Mouse (Mus musculus): Measurements from ENCODE around the gene Mpc2. TPM values are rescaled to one million over a fixed set of nuclear protein-coding genes. Genes with fewer than 3 reads are reported as not detected.
A peak's percentile ranks its signal among the peaks of the same experiment; 100 is the strongest.

Mpc2 gene
- polyA plus RNA-seq, 1 experiment from 2014 or later, result 340 TPM

GRCm38 (mm10) chr1:165459503-165460181, 795 bp upstream of the Mpc2 start:
- H3K27ac ChIP-seq (ENCODE audit: low read length), result peak overlapping the region; percentile 99
- H3K4me2 ChIP-seq (ENCODE audit: low read depth, low read length), result peak overlapping the region; percentile 74
- H3K4me3 ChIP-seq (ENCODE audit: low read length), result peak overlapping the region; percentile 97
- WGBS, result under 1% methylated on average over 55 of the region's 60 CpGs
- H3K36me3 ChIP-seq (ENCODE audit: control insufficient read depth, insufficient read depth), result no peaks in the 10 kb centered on the region
- peak; percentile 2; the same call in 1 of the 2 replicates for ATAC-seq (replicated peaks; ENCODE audit: extremely low read depth, insufficient read depth, low FRiP score)
- H3K9ac ChIP-seq (ENCODE audit: low read length), result peak overlapping the region; percentile 93
- H3K4me1 ChIP-seq (ENCODE audit: control insufficient read depth, insufficient read depth, low read length), result peaks cover 12% of the 10 kb centered on the region
- H3K27me3 ChIP-seq (ENCODE audit: control insufficient read depth, insufficient read depth, low read length), result no peaks in the 10 kb centered on the region
- no peaks in the 10 kb centered on the region for H3K9me3 ChIP-seq (replicated peaks; ENCODE audit: control insufficient read depth, low read length)

- under 1% methylated on average over 41 of the region's 41 CpGs for WGBS
- no peaks in the 10 kb centered on the region for H3K27me3 ChIP-seq (ENCODE audit: control insufficient read depth, insufficient read depth, low read length)
- peak; percentile 96 for ATAC-seq (replicated peaks; ENCODE audit: extremely low read depth, insufficient read depth, low FRiP score)
Measured at GRCm38 (mm10) chr1:165460801-165461377, 452 bp downstream of the Mpc2 start.

GRCm38 (mm10) chr1:165461681-165462080, 1.2 kb downstream of the Mpc2 start:
- Histone ChIP-seq H3K27me3 (ENCODE audit: control insufficient read depth, insufficient read depth, low read length) (no peaks in the 10 kb centered on the region), H3K9ac (ENCODE audit: low read length) (peak overlapping the region; percentile 85), H3K4me1 (ENCODE audit: control insufficient read depth, insufficient read depth, low read length) (peaks cover 12% of the 10 kb centered on the region), H3K4me3 (ENCODE audit: low read length) (peak overlapping the region; percentile 97), H3K27ac (ENCODE audit: low read length) (peak overlapping the region; percentile 92), H3K36me3 (ENCODE audit: control insufficient read depth, insufficient read depth) (no peaks in the 10 kb centered on the region), H3K4me2 (ENCODE audit: low read depth, low read length) (peak overlapping the region; percentile 75), H3K9me3 (replicated peaks; ENCODE audit: control insufficient read depth, low read length) (no peaks in the 10 kb centered on the region)
- ATAC-seq (replicated peaks; ENCODE audit: extremely low read depth, insufficient read depth, low FRiP score), result no peak
- 3% methylated on average over 9 of the region's 9 CpGs for WGBS

More at GRCm38 (mm10) chr1:165460801-165461377, 452 bp downstream of the Mpc2 start:
- Histone ChIP-seq H3K4me3 (ENCODE audit: low read length) (peak overlapping the region; percentile 97), H3K36me3 (ENCODE audit: control insufficient read depth, insufficient read depth) (no peaks in the 10 kb centered on the region), H3K9me3 (replicated peaks; ENCODE audit: control insufficient read depth, low read length) (no peaks in the 10 kb centered on the region), H3K27ac (ENCODE audit: low read length) (peak overlapping the region; percentile 99), H3K4me2 (ENCODE audit: low read depth, low read length) (peak overlapping the region; percentile 75), H3K4me1 (ENCODE audit: control insufficient read depth, insufficient read depth, low read length) (peaks cover 12% of the 10 kb centered on the region), H3K9ac (ENCODE audit: low read length) (peak overlapping the region; percentile 85)

- Histone ChIP-seq H3K9ac (ENCODE audit: low read length) (no peak overlapping the region), H3K36me3 (ENCODE audit: control insufficient read depth, insufficient read depth) (no peaks in the 10 kb centered on the region), H3K9me3 (replicated peaks; ENCODE audit: control insufficient read depth, low read length) (no peaks in the 10 kb centered on the region), H3K4me2 (ENCODE audit: low read depth, low read length) (peak overlapping the region; percentile 55), H3K27ac (ENCODE audit: low read length) (no peak overlapping the region), H3K27me3 (ENCODE audit: control insufficient read depth, insufficient read depth, low read length) (no peaks in the 10 kb centered on the region), H3K4me3 (ENCODE audit: low read length) (no peak overlapping the region), H3K4me1 (ENCODE audit: control insufficient read depth, insufficient read depth, low read length) (peaks cover 12% of the 10 kb centered on the region)
- no peak for ATAC-seq (replicated peaks; ENCODE audit: extremely low read depth, insufficient read depth, low FRiP score)
- 74% methylated on average over 1 of the region's 1 CpGs for WGBS
Measured at GRCm38 (mm10) chr1:165462861-165463260, 2.4 kb downstream of the Mpc2 start.

- Histone ChIP-seq H3K9me3 (replicated peaks; ENCODE audit: control insufficient read depth, low read length) (no peaks in the 10 kb centered on the region), H3K9ac (ENCODE audit: low read length) (no peak overlapping the region), H3K4me3 (ENCODE audit: low read length) (no peak overlapping the region), H3K4me1 (ENCODE audit: control insufficient read depth, insufficient read depth, low read length) (peaks cover 5% of the 10 kb centered on the region), H3K27ac (ENCODE audit: low read length) (no peak overlapping the region), H3K4me2 (ENCODE audit: low read depth, low read length) (no peak overlapping the region), H3K36me3 (ENCODE audit: control insufficient read depth, insufficient read depth) (no peaks in the 10 kb centered on the region), H3K27me3 (ENCODE audit: control insufficient read depth, insufficient read depth, low read length) (no peaks in the 10 kb centered on the region)
- ATAC-seq (replicated peaks; ENCODE audit: extremely low read depth, insufficient read depth, low FRiP score), result no peak
- 81% methylated on average over 3 of the region's 3 CpGs for WGBS
Measured at GRCm38 (mm10) chr1:165464574-165464973, 4.1 kb downstream of the Mpc2 start.

- ATAC-seq (replicated peaks; ENCODE audit: extremely low read depth, insufficient read depth, low FRiP score), result no peak
- Histone ChIP-seq H3K4me3 (ENCODE audit: low read length) (no peak overlapping the region), H3K36me3 (ENCODE audit: control insufficient read depth, insufficient read depth) (no peaks in the 10 kb centered on the region), H3K27ac (ENCODE audit: low read length) (no peak overlapping the region), H3K4me2 (ENCODE audit: low read depth, low read length) (no peak overlapping the region), H3K27me3 (ENCODE audit: control insufficient read depth, insufficient read depth, low read length) (no peaks in the 10 kb centered on the region), H3K9ac (ENCODE audit: low read length) (no peak overlapping the region), H3K4me1 (ENCODE audit: control insufficient read depth, insufficient read depth, low read length) (peaks cover 5% of the 10 kb centered on the region; the same call in 1 of the 2 replicates), H3K9me3 (replicated peaks; ENCODE audit: control insufficient read depth, low read length) (no peaks in the 10 kb centered on the region)
Measured at GRCm38 (mm10) chr1:165468971-165469370, 8.5 kb downstream of the Mpc2 start.

GRCm38 (mm10) chr1:165469717-165470116, 9.3 kb downstream of the Mpc2 start:
- no peak overlapping the region for H3K4me3 ChIP-seq (ENCODE audit: low read length)
- peaks cover 5% of the 10 kb centered on the region; the same call in 1 of the 2 replicates for H3K4me1 ChIP-seq (ENCODE audit: control insufficient read depth, insufficient read depth, low read length)
- no peaks in the 10 kb centered on the region for H3K9me3 ChIP-seq (replicated peaks; ENCODE audit: control insufficient read depth, low read length)
- H3K4me2 ChIP-seq (ENCODE audit: low read depth, low read length), result no peak overlapping the region
- H3K9ac ChIP-seq (ENCODE audit: low read length), result no peak overlapping the region
- no peaks in the 10 kb centered on the region for H3K27me3 ChIP-seq (ENCODE audit: control insufficient read depth, insufficient read depth, low read length)
- H3K36me3 ChIP-seq (ENCODE audit: control insufficient read depth, insufficient read depth), result no peaks in the 10 kb centered on the region
- H3K27ac ChIP-seq (ENCODE audit: low read length), result no peak overlapping the region
- ATAC-seq (replicated peaks; ENCODE audit: extremely low read depth, insufficient read depth, low FRiP score), result no peak

- WGBS, result 62% methylated on average over 1 of the region's 1 CpGs
Measured at GRCm38 (mm10) chr1:165471490-165471889, 11.1 kb downstream of the Mpc2 start.

GRCm38 (mm10) chr1:165484688-165485233, 24.3 kb downstream of the Mpc2 start, which contains the start of gene Adcy10:
Gene Adcy10, plus strand, starts transcription at chr1:165485183.
- H3K27ac ChIP-seq (ENCODE audit: low read length), result no peak within 1 kb of the TSS
- H3K27me3 ChIP-seq (ENCODE audit: control insufficient read depth, insufficient read depth, low read length), result no peaks in the 10 kb centered on the region
- no peak within 1 kb of the TSS for H3K4me3 ChIP-seq (ENCODE audit: low read length)
- no peaks in the 10 kb centered on the region for H3K4me1 ChIP-seq (ENCODE audit: control insufficient read depth, insufficient read depth, low read length)
- no peak within 1 kb of the TSS for H3K9ac ChIP-seq (ENCODE audit: low read length)
- peaks cover 12% of the 10 kb centered on the region; the same call in 1 of the 2 replicates for H3K36me3 ChIP-seq (ENCODE audit: control insufficient read depth, insufficient read depth)
- no peak within 1 kb of the TSS for H3K4me2 ChIP-seq (ENCODE audit: low read depth, low read length)
- 85% methylated on average over 8 of the region's 8 CpGs for WGBS
- no peak for ATAC-seq (replicated peaks; ENCODE audit: extremely low read depth, insufficient read depth, low FRiP score)
- H3K9me3 ChIP-seq (replicated peaks; ENCODE audit: control insufficient read depth, low read length), result no peaks in the 10 kb centered on the region

More at GRCm38 (mm10) chr1:165471490-165471889, 11.1 kb downstream of the Mpc2 start:
- Histone ChIP-seq H3K27ac (ENCODE audit: low read length) (no peak overlapping the region), H3K36me3 (ENCODE audit: control insufficient read depth, insufficient read depth) (no peaks in the 10 kb centered on the region), H3K9ac (ENCODE audit: low read length) (no peak overlapping the region), H3K4me2 (ENCODE audit: low read depth, low read length) (no peak overlapping the region), H3K27me3 (ENCODE audit: control insufficient read depth, insufficient read depth, low read length) (no peaks in the 10 kb centered on the region), H3K9me3 (replicated peaks; ENCODE audit: control insufficient read depth, low read length) (no peaks in the 10 kb centered on the region), H3K4me3 (ENCODE audit: low read length) (no peak overlapping the region), H3K4me1 (ENCODE audit: control insufficient read depth, insufficient read depth, low read length) (peaks cover 5% of the 10 kb centered on the region; the same call in 1 of the 2 replicates)
- no peak for ATAC-seq (replicated peaks; ENCODE audit: extremely low read depth, insufficient read depth, low FRiP score)

Measured in heart, embryonic 16.5 days (tissue).